Mouse (Mus musculus) brown adipose tissue, adult 24 weeks (tissue): ENCODE results near the gene Copz2. TPM values are rescaled to one million over a fixed set of nuclear protein-coding genes. Genes with fewer than 3 reads are reported as not detected.
"Not testable (repeated sequence)": the region's sequence is repeated elsewhere in the genome, so short reads cannot be mapped to it uniquely, and the experiment has no call there.

Source experiments
- H3K27ac ChIP-seq: fragments of 200-500 bp; replicated peaks from 2 replicates; pipeline ENCODE4 v1.5.1; 2012; ENCODE audit warnings: low read depth, mild to moderate bottlenecking, low read length
- H3K4me1 ChIP-seq: fragments of 200-500 bp; 2 replicates; pipeline ENCODE4 v1.6.1; 2012; ENCODE audit warnings: low read length, mixed read lengths; ENCODE audit not compliant: control insufficient read depth, insufficient read depth, insufficient read length
- H3K4me3 ChIP-seq: fragments of 200-500 bp; 2 replicates; pipeline ENCODE4 v1.5.1; 2012; ENCODE audit warnings: low read depth, mild to moderate bottlenecking, low read length, moderate library complexity; ENCODE audit not compliant: insufficient read depth
- polyA plus RNA-seq: library from polyadenylated mRNA; stranded (reverse); fragments of >200 nt; gene quantifications from 2 replicates; pipeline ENCODE4 v1.2.4, GENCODE M21; 2012; ENCODE audit not compliant: missing spikeins, insufficient read depth, insufficient read length

Gene Copz2
- polyA plus RNA-seq, 1 experiment, result 98.7 TPM

GRCm38 (mm10) chr11:96838341-96838740 is 11.3 kb upstream of the Copz2 start:
- Histone ChIP-seq H3K27ac (no peak overlapping the region), H3K4me3 (no peak overlapping the region), H3K4me1 (no peaks in the 10 kb centered on the region)

GRCm38 (mm10) chr11:96839428-96839827 is 10.2 kb upstream of the Copz2 start:
- no peaks in the 10 kb centered on the region for H3K4me1 ChIP-seq
- H3K4me3 ChIP-seq, result no peak overlapping the region
- H3K27ac ChIP-seq, result no peak overlapping the region

- H3K4me1 ChIP-seq, result no peaks in the 10 kb centered on the region
- H3K27ac ChIP-seq, result no peak overlapping the region
- H3K4me3 ChIP-seq, result no peak overlapping the region
Measured at GRCm38 (mm10) chr11:96839877-96840276, 9.8 kb upstream of the Copz2 start.

- Histone ChIP-seq H3K27ac (no peak overlapping the region), H3K4me1 (no peaks in the 10 kb centered on the region), H3K4me3 (no peak overlapping the region)
Measured at GRCm38 (mm10) chr11:96840290-96840689, 9.4 kb upstream of the Copz2 start.

- no peak overlapping the region for H3K27ac ChIP-seq
- H3K4me1 ChIP-seq, result no peaks in the 10 kb centered on the region
- no peak overlapping the region for H3K4me3 ChIP-seq
Measured at GRCm38 (mm10) chr11:96843627-96844026, 6.0 kb upstream of the Copz2 start.

GRCm38 (mm10) chr11:96847240-96847639 is 2.4 kb upstream of the Copz2 start:
- Histone ChIP-seq H3K27ac (no peak overlapping the region), H3K4me3 (no peak overlapping the region), H3K4me1 (no peaks in the 10 kb centered on the region; the same call in 1 of the 2 replicates)

- no peak overlapping the region for H3K4me3 ChIP-seq
- no peak overlapping the region for H3K27ac ChIP-seq
- no peaks in the 10 kb centered on the region; the same call in 1 of the 2 replicates for H3K4me1 ChIP-seq
Measured at GRCm38 (mm10) chr11:96848694-96849093, 976 bp upstream of the Copz2 start.

- H3K27ac ChIP-seq, H3K4me1 ChIP-seq: not testable (repeated sequence)
- H3K4me3 ChIP-seq, result peak overlapping the region; percentile 65
Measured at GRCm38 (mm10) chr11:96849145-96849544, 525 bp upstream of the Copz2 start.

GRCm38 (mm10) chr11:96857446-96857845 is 7.8 kb downstream of the Copz2 start:
- H3K4me3 ChIP-seq, result no peak overlapping the region
- no peak overlapping the region for H3K27ac ChIP-seq
- peaks cover 7% of the 10 kb centered on the region for H3K4me1 ChIP-seq

- Histone ChIP-seq H3K27ac (0 out of 2 replicates have a peak overlapping the region, but pooled peaks have one; percentile 20), H3K4me1 (peaks cover 7% of the 10 kb centered on the region), H3K4me3 (no peak overlapping the region)
Measured at GRCm38 (mm10) chr11:96859635-96860034, 10.0 kb downstream of the Copz2 start.

- Histone ChIP-seq H3K4me1 (peaks cover 7% of the 10 kb centered on the region), H3K27ac (peak overlapping the region; percentile 90), H3K4me3 (no peak overlapping the region)
Measured at GRCm38 (mm10) chr11:96860564-96860963, 10.9 kb downstream of the Copz2 start.

GRCm38 (mm10) chr11:96861446-96861845 is 11.8 kb downstream of the Copz2 start:
- Histone ChIP-seq H3K27ac (peak overlapping the region; percentile 90), H3K4me1 (peaks cover 7% of the 10 kb centered on the region), H3K4me3 (peak overlapping the region; percentile 58)

GRCm38 (mm10) chr11:96861878-96862289 is 12.2 kb downstream of the Copz2 start:
- Histone ChIP-seq H3K27ac (peak overlapping the region; percentile 90), H3K4me3 (peak overlapping the region; percentile 58), H3K4me1 (peaks cover 7% of the 10 kb centered on the region)

GRCm38 (mm10) chr11:96862534-96862933 is 12.9 kb downstream of the Copz2 start:
- H3K27ac ChIP-seq, result no peak overlapping the region
- H3K4me3 ChIP-seq, result no peak overlapping the region
- peaks cover 7% of the 10 kb centered on the region; the same call in 1 of the 2 replicates for H3K4me1 ChIP-seq

GRCm38 (mm10) chr11:96863206-96863995 is 13.7 kb downstream of the Copz2 start:
- H3K4me3 ChIP-seq, result no peak overlapping the region
- H3K27ac ChIP-seq, result no peak overlapping the region
- H3K4me1 ChIP-seq, result peaks cover 7% of the 10 kb centered on the region; the same call in 1 of the 2 replicates

- Histone ChIP-seq H3K4me3 (no peak overlapping the region), H3K27ac (no peak overlapping the region), H3K4me1 (no peaks in the 10 kb centered on the region)
Measured at GRCm38 (mm10) chr11:96867149-96867548, 17.5 kb downstream of the Copz2 start.
